Mouse (Mus musculus): ENCODE measurements around the gene Rxra.

The Rxra gene

GRCm38 (mm10) chr2:27807684-27808083, 131.4 kb downstream of the Rxra start:
- DNase-seq (ENCODE audit: low spot score in 2 of 2): no peak

DNA sequence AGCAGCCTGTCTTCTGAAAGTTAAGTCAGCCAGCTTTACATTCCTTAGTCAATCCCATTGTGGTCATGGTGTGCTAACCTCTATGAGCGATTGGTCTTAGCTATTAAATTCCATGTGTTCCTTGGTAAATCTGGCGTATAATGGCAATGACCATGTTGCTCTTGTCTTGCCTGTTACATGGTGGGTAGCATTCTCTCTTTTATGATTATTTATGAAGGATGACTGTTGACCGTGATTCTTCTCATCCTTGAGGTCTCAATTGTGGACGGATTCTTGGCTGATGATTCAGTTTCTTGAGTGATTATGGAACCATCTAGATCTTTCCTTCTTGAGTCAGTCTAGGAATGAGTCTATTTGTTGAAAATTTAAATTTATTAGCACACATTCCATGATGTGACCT, 133.7 kb downstream of the Rxra start:
- DNase-seq (ENCODE audit: low spot score in 2 of 2): no peak
